Mouse (Mus musculus) embryo, embryonic 10 days (tissue): ENCODE results near the gene 2310009B15Rik.

Source experiments
- DNase-seq: peaks from one replicate; pipeline ENCODE4 v3.0.0-alpha.2; 2015; ENCODE audit warnings: low spot score

The 2310009B15Rik gene

GRCm38 (mm10) chr1:138842756-138843155 lies 13.9 kb downstream of the 2310009B15Rik start:
- no peak for DNase-seq

GRCm38 (mm10) chr1:138842315-138842714 lies 14.3 kb downstream of the 2310009B15Rik start:
- peak; percentile 65 for DNase-seq

- DNase-seq: peak; percentile 69
Measured at GRCm38 (mm10) chr1:138841306-138842095, 15.2 kb downstream of the 2310009B15Rik start.

GRCm38 (mm10) chr1:138840440-138841305 lies 16.0 kb downstream of the 2310009B15Rik start:
- peak; percentile 48 for DNase-seq

- no peak for DNase-seq
Measured at GRCm38 (mm10) chr1:138839809-138840430, 16.7 kb downstream of the 2310009B15Rik start.

- DNase-seq: no peak
Measured at GRCm38 (mm10) chr1:138839291-138839690, 17.4 kb downstream of the 2310009B15Rik start.

- DNase-seq: peak; percentile 35
Measured at GRCm38 (mm10) chr1:138837786-138838743, 18.6 kb downstream of the 2310009B15Rik start.

GRCm38 (mm10) chr1:138835355-138835900 lies 21.2 kb downstream of the 2310009B15Rik start:
- DNase-seq: peak; percentile 59

- peak; percentile 90 for DNase-seq
Measured at GRCm38 (mm10) chr1:138831309-138831708, 25.3 kb downstream of the 2310009B15Rik start.

GRCm38 (mm10) chr1:138826841-138827240 lies 29.8 kb downstream of the 2310009B15Rik start:
- no peak for DNase-seq

GRCm38 (mm10) chr1:138822985-138823322 lies 33.7 kb downstream of the 2310009B15Rik start:
- DNase-seq: no peak

GRCm38 (mm10) chr1:138822255-138822984 lies 34.2 kb downstream of the 2310009B15Rik start:
- no peak for DNase-seq
